Mouse (Mus musculus) myocyte (in vitro differentiated cells): ENCODE measurements at regions not wholly inside any gene's neighbourhood (a gene's known extent, or its start where the extent isn't known, plus 50 kb on each side); places are given as distances from the start of the nearest gene placed in this dataset.

Source experiments
- CEBPB ChIP-seq: IDR thresholded peaks from 2 replicates; pipeline ENCODE4 v1.6.1; 2011; ENCODE audit warnings: mild to moderate bottlenecking, moderate library complexity; ENCODE audit not compliant: poor library complexity, insufficient read depth, severe bottlenecking
- E2F4 ChIP-seq: IDR thresholded peaks from one replicate; pipeline ENCODE4 v1.6.1; 2011; ENCODE audit warnings: mild to moderate bottlenecking, control low read depth, moderate library complexity; ENCODE audit not compliant: insufficient read depth
- MAX ChIP-seq: IDR thresholded peaks from one replicate; pipeline ENCODE4 v1.6.1; 2011; ENCODE audit warnings: low read depth, mild to moderate bottlenecking, control low read depth
- MYOD1 ChIP-seq, 3 experiments: IDR thresholded peaks; one replicate each; pipeline ENCODE4 v1.6.1; 2011; ENCODE audit warnings: control low read depth in 2 of 3, low read depth in 2 of 3, mild to moderate bottlenecking in 2 of 3, moderate library complexity in 1 of 3; ENCODE audit not compliant: insufficient read length in 2 of 3, control insufficient read depth in 1 of 3
- MYOG ChIP-seq, 3 experiments: IDR thresholded peaks; one replicate each; pipeline ENCODE4 v1.6.1; 2011; ENCODE audit warnings: control low read depth in 2 of 3, low read depth in 2 of 3, mild to moderate bottlenecking in 2 of 3; ENCODE audit not compliant: insufficient read length in 2 of 3, control insufficient read depth in 1 of 3, insufficient read depth in 1 of 3
- POLR2A ChIP-seq: IDR thresholded peaks from one replicate; pipeline ENCODE4 v1.6.1; 2011; ENCODE audit warnings: low read depth, mild to moderate bottlenecking, control low read depth, moderate library complexity; ENCODE audit not compliant: insufficient read length
- POLR2AphosphoS2 ChIP-seq: IDR thresholded peaks from one replicate; pipeline ENCODE4 v1.6.1; 2011; ENCODE audit warnings: low read depth, control low read depth; ENCODE audit not compliant: insufficient read length
- SRF ChIP-seq: IDR thresholded peaks from one replicate; pipeline ENCODE4 v1.6.1; 2011; ENCODE audit warnings: low read depth; ENCODE audit not compliant: control insufficient read depth, insufficient read length

DNA sequence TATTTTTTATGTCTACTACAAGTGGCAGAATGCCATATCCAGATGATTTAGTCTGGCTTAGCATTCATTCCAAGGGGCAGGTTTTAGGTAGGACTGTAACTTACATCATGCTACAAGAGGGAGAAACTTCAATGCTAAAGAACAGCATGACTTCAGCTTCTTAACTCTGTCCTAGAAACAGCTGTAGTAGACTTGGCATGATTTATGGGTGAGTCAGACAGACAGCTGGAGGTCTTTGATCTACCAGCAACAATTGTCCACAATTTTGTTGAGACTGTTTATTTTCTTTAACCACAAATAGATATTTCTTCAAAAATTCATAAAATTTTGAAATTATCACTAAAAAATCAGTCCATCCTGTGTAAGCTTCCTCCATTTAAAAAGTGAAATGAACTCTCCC lies 781.7 kb upstream of the Man1a start:
- TF ChIP-seq POLR2A (no peak), MYOD1 (IDR thresholded peaks at IDR 0.05; ENCODE audit: control insufficient read depth in 1 of 3, insufficient read length in 2 of 3, low read depth in 2 of 3) (peak; percentile 9 to 41 (median 13)), MYOG (IDR thresholded peaks at IDR 0.05; ENCODE audit: control insufficient read depth in 1 of 3, insufficient read depth in 1 of 3, insufficient read length in 2 of 3, low read depth in 2 of 3) (peak in 1 of 3 experiments; percentile 55), E2F4 (no peak), SRF (no peak), MAX (no peak), POLR2AphosphoS2 (no peak), CEBPB (no peak)
